Mouse (Mus musculus): ENCODE results near the gene Map2k4. TPM values are rescaled to one million over a fixed set of nuclear protein-coding genes. Genes with fewer than 3 reads are reported as not detected.
A peak's percentile ranks its signal among the peaks of the same experiment; 100 is the strongest.

Map2k4 gene
- polyA plus RNA-seq, 1 experiment from 2014 or later = 55.7 TPM

- Histone ChIP-seq H3K4me1 (replicated peaks) (no peaks in the 10 kb centered on the region), H3K36me3 (no peaks in the 10 kb centered on the region), H3K27ac (no peak overlapping the region), H3K4me2 (no peak overlapping the region), H3K9me3 (replicated peaks) (no peaks in the 10 kb centered on the region), H3K9ac (no peak overlapping the region), H3K27me3 (no peaks in the 10 kb centered on the region), H3K4me3 (no peak overlapping the region)
- 54% methylated on average over 3 of the region's 3 CpGs for WGBS
- ATAC-seq (replicated peaks; ENCODE audit: insufficient number of reproducible peaks, insufficient read depth, low FRiP score, low read depth) = no peak
Observed at GRCm38 (mm10) chr11:65801899-65802298, 13.8 kb upstream of the Map2k4 start.

GRCm38 (mm10) chr11:65795896-65796295 lies 7.8 kb upstream of the Map2k4 start:
- no peak overlapping the region for H3K27ac ChIP-seq
- H3K36me3 ChIP-seq = no peaks in the 10 kb centered on the region
- WGBS = 76% methylated on average over 1 of the region's 1 CpGs
- no peaks in the 10 kb centered on the region for H3K27me3 ChIP-seq
- no peaks in the 10 kb centered on the region for H3K9me3 ChIP-seq (replicated peaks)
- no peak overlapping the region for H3K9ac ChIP-seq
- no peak overlapping the region for H3K4me3 ChIP-seq
- no peak for ATAC-seq (replicated peaks; ENCODE audit: insufficient number of reproducible peaks, insufficient read depth, low FRiP score, low read depth)
- H3K4me2 ChIP-seq = no peak overlapping the region
- no peaks in the 10 kb centered on the region for H3K4me1 ChIP-seq (replicated peaks)

GRCm38 (mm10) chr11:65794428-65795219 lies 6.5 kb upstream of the Map2k4 start:
- no peak overlapping the region; the same call in 1 of the 2 replicates for H3K4me2 ChIP-seq
- no peak overlapping the region for H3K4me3 ChIP-seq
- ATAC-seq (replicated peaks; ENCODE audit: insufficient number of reproducible peaks, insufficient read depth, low FRiP score, low read depth) = no peak
- no peaks in the 10 kb centered on the region for H3K4me1 ChIP-seq (replicated peaks)
- H3K36me3 ChIP-seq = no peaks in the 10 kb centered on the region
- H3K9me3 ChIP-seq (replicated peaks) = no peaks in the 10 kb centered on the region
- WGBS = 45% methylated on average over 10 of the region's 10 CpGs
- H3K27ac ChIP-seq = no peak overlapping the region
- no peaks in the 10 kb centered on the region for H3K27me3 ChIP-seq
- H3K9ac ChIP-seq = no peak overlapping the region

GRCm38 (mm10) chr11:65787421-65788151 lies 511 bp downstream of the Map2k4 start:
- no peaks in the 10 kb centered on the region for H3K9me3 ChIP-seq (replicated peaks)
- WGBS = under 1% methylated on average over 70 of the region's 71 CpGs
- H3K4me2 ChIP-seq = peak overlapping the region; percentile 62
- no peaks in the 10 kb centered on the region for H3K27me3 ChIP-seq
- ATAC-seq (replicated peaks; ENCODE audit: insufficient number of reproducible peaks, insufficient read depth, low FRiP score, low read depth) = peak; percentile 82
- H3K9ac ChIP-seq = peak overlapping the region; percentile 99
- no peaks in the 10 kb centered on the region for H3K36me3 ChIP-seq
- peak overlapping the region; percentile 97 for H3K4me3 ChIP-seq
- peaks cover 23% of the 10 kb centered on the region for H3K4me1 ChIP-seq (replicated peaks)
- peak overlapping the region; percentile 85 for H3K27ac ChIP-seq

- Histone ChIP-seq H3K9me3 (replicated peaks) (no peaks in the 10 kb centered on the region), H3K4me1 (replicated peaks) (peaks cover 23% of the 10 kb centered on the region), H3K9ac (no peak overlapping the region), H3K4me2 (peak overlapping the region; percentile 62), H3K27me3 (no peaks in the 10 kb centered on the region), H3K27ac (no peak overlapping the region), H3K4me3 (peak overlapping the region; percentile 14; the same call in 1 of the 2 replicates), H3K36me3 (no peaks in the 10 kb centered on the region)
- 66% methylated on average over 2 of the region's 2 CpGs for WGBS
- ATAC-seq (replicated peaks; ENCODE audit: insufficient number of reproducible peaks, insufficient read depth, low FRiP score, low read depth) = no peak
Observed at GRCm38 (mm10) chr11:65786160-65786559, 1.9 kb downstream of the Map2k4 start.

GRCm38 (mm10) chr11:65781596-65781995 lies 6.5 kb downstream of the Map2k4 start:
- no peak overlapping the region for H3K4me3 ChIP-seq
- no peaks in the 10 kb centered on the region for H3K27me3 ChIP-seq
- H3K9me3 ChIP-seq (replicated peaks) = no peaks in the 10 kb centered on the region
- H3K4me1 ChIP-seq (replicated peaks) = peaks cover 48% of the 10 kb centered on the region
- 65% methylated on average over 3 of the region's 3 CpGs for WGBS
- ATAC-seq (replicated peaks; ENCODE audit: insufficient number of reproducible peaks, insufficient read depth, low FRiP score, low read depth) = no peak
- H3K4me2 ChIP-seq = no peak overlapping the region
- 0 out of 2 replicates have a peak, but pooled peaks cover 3% of the 10 kb centered on the region for H3K36me3 ChIP-seq
- H3K27ac ChIP-seq = no peak overlapping the region
- no peak overlapping the region for H3K9ac ChIP-seq

GRCm38 (mm10) chr11:65779578-65779977 lies 8.5 kb downstream of the Map2k4 start:
- 85% methylated on average over 1 of the region's 1 CpGs for WGBS
- Histone ChIP-seq H3K9me3 (replicated peaks) (no peaks in the 10 kb centered on the region), H3K4me2 (no peak overlapping the region), H3K36me3 (0 out of 2 replicates have a peak, but pooled peaks cover 3% of the 10 kb centered on the region), H3K27ac (peak overlapping the region; percentile 27; the same call in 1 of the 2 replicates), H3K27me3 (no peaks in the 10 kb centered on the region), H3K4me1 (replicated peaks) (peaks cover 33% of the 10 kb centered on the region), H3K9ac (no peak overlapping the region), H3K4me3 (no peak overlapping the region)
- ATAC-seq (replicated peaks; ENCODE audit: insufficient number of reproducible peaks, insufficient read depth, low FRiP score, low read depth) = no peak

- 26% methylated on average over 1 of the region's 1 CpGs for WGBS
- Histone ChIP-seq H3K27ac (peak overlapping the region; percentile 27), H3K4me1 (replicated peaks) (peaks cover 33% of the 10 kb centered on the region)
Observed at GRCm38 (mm10) chr11:65779066-65779465, 9.0 kb downstream of the Map2k4 start.

GRCm38 (mm10) chr11:65777810-65778209 lies 10.3 kb downstream of the Map2k4 start:
- H3K4me2 ChIP-seq = no peak overlapping the region
- 0 out of 2 replicates have a peak, but pooled peaks cover 3% of the 10 kb centered on the region for H3K36me3 ChIP-seq
- no peak overlapping the region for H3K4me3 ChIP-seq
- no peaks in the 10 kb centered on the region for H3K9me3 ChIP-seq (replicated peaks)
- WGBS = 60% methylated on average over 5 of the region's 5 CpGs
- H3K4me1 ChIP-seq (replicated peaks) = peaks cover 37% of the 10 kb centered on the region
- no peak for ATAC-seq (replicated peaks; ENCODE audit: insufficient number of reproducible peaks, insufficient read depth, low FRiP score, low read depth)
- H3K27me3 ChIP-seq = no peaks in the 10 kb centered on the region
- H3K9ac ChIP-seq = no peak overlapping the region
- H3K27ac ChIP-seq = peak overlapping the region; percentile 19; the same call in 1 of the 2 replicates

More at GRCm38 (mm10) chr11:65779066-65779465, 9.0 kb downstream of the Map2k4 start:
- Histone ChIP-seq H3K9me3 (replicated peaks) (no peaks in the 10 kb centered on the region), H3K36me3 (0 out of 2 replicates have a peak, but pooled peaks cover 3% of the 10 kb centered on the region), H3K4me2 (no peak overlapping the region), H3K9ac (no peak overlapping the region), H3K4me3 (no peak overlapping the region), H3K27me3 (no peaks in the 10 kb centered on the region)
- ATAC-seq (replicated peaks; ENCODE audit: insufficient number of reproducible peaks, insufficient read depth, low FRiP score, low read depth) = no peak

- no peaks in the 10 kb centered on the region for H3K9me3 ChIP-seq (replicated peaks)
- H3K9ac ChIP-seq = no peak overlapping the region
- no peak overlapping the region for H3K4me2 ChIP-seq
- H3K4me3 ChIP-seq = no peak overlapping the region
- 51% methylated on average over 2 of the region's 2 CpGs for WGBS
- H3K27ac ChIP-seq = peak overlapping the region; percentile 19; the same call in 1 of the 2 replicates
- no peaks in the 10 kb centered on the region for H3K27me3 ChIP-seq
- 0 out of 2 replicates have a peak, but pooled peaks cover 3% of the 10 kb centered on the region for H3K36me3 ChIP-seq
- H3K4me1 ChIP-seq (replicated peaks) = peaks cover 37% of the 10 kb centered on the region
- no peak for ATAC-seq (replicated peaks; ENCODE audit: insufficient number of reproducible peaks, insufficient read depth, low FRiP score, low read depth)
Observed at GRCm38 (mm10) chr11:65776906-65777611, 11.0 kb downstream of the Map2k4 start.
